Mouse (Mus musculus): Measurements from ENCODE around the gene Rbms3.

DNA sequence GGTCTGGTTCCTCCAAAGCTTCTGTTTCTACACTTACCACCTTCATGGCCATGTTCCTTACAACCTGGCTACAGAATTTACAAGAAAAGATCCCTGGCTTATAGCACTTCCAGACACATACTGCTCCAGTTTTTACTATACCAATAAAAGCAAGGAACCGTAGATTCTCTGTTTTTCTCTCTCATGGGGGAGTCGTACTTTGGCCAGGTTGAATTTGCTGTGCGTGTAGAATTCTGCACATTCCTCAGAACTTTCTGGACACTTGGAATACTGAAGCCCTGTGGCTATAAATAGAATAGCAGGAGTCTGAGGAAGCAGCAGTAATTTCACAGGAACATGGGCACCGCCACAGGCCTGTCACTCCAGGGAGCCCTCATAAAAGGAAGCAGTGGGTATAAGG lies 766.1 kb downstream of the Rbms3 start:
- TF ChIP-seq HCFC1 (IDR thresholded peaks at IDR 0.05; ENCODE audit: borderline replicate concordance, insufficient read depth, low read length) (no peak), CHD2 (IDR thresholded peaks at IDR 0.05; ENCODE audit: low read depth, low read length) (no peak), ZC3H11A (IDR thresholded peaks at IDR 0.05; ENCODE audit: borderline replicate concordance, low read depth, low read length) (no peak)

Data from ES-E14 (cell line).